Mouse (Mus musculus) gastrocnemius, postnatal 4 days (tissue): Measurements from ENCODE around the gene Stag1. TPM values are rescaled to one million over a fixed set of nuclear protein-coding genes. Genes with fewer than 3 reads are reported as not detected.

Experiments used
- DNase-seq, 2 experiments: peaks; one replicate each; pipeline ENCODE4 v3.0.0; 2021 to 2022; ENCODE audit warnings: low spot score in 2 of 2, mixed read lengths in 2 of 2
- total RNA-seq, 2 experiments: library from RNA; stranded (reverse); gene quantifications; 2 replicates each; pipeline ENCODE4 v1.2.3; 2021

Stag1 gene
- total RNA-seq, 2 experiments from 2014 or later: 59.5 to 67.5 TPM

GRCm38 (mm10) chr9:100603156-100603555 is 5.6 kb downstream of the Stag1 start:
- DNase-seq: no peak

- DNase-seq: no peak
These were observed 7.9 kb downstream of the Stag1 start for GRCm38 (mm10) chr9:100605522-100605921.

- DNase-seq: peak in 1 of 2 experiments; percentile 23
These were observed 8.5 kb downstream of the Stag1 start for GRCm38 (mm10) chr9:100605985-100606554.

- no peak for DNase-seq
These were observed 16.0 kb downstream of the Stag1 start for GRCm38 (mm10) chr9:100613501-100614071.

GRCm38 (mm10) chr9:100616947-100617346 is 19.3 kb downstream of the Stag1 start:
- DNase-seq: peak in 1 of 2 experiments; percentile 47

- DNase-seq: no peak
These were observed 28.7 kb downstream of the Stag1 start for GRCm38 (mm10) chr9:100626258-100626657.

- no peak for DNase-seq
These were observed 43.2 kb downstream of the Stag1 start for GRCm38 (mm10) chr9:100640754-100641153.

GRCm38 (mm10) chr9:100641391-100642085 is 43.9 kb downstream of the Stag1 start:
- DNase-seq: no peak

GRCm38 (mm10) chr9:100642186-100642839 is 44.7 kb downstream of the Stag1 start:
- peak in 1 of 2 experiments; percentile 19 for DNase-seq

GRCm38 (mm10) chr9:100642840-100643697 is 45.5 kb downstream of the Stag1 start:
- peak; percentile 99 to 100 for DNase-seq

GRCm38 (mm10) chr9:100644071-100644771 is 46.6 kb downstream of the Stag1 start:
- peak; percentile 57 to 76 for DNase-seq

- DNase-seq: no peak
These were observed 47.7 kb downstream of the Stag1 start for GRCm38 (mm10) chr9:100645026-100645940.

GRCm38 (mm10) chr9:100646276-100646675 is 48.7 kb downstream of the Stag1 start:
- DNase-seq: no peak

GRCm38 (mm10) chr9:100647774-100648323 is 50.3 kb downstream of the Stag1 start:
- no peak for DNase-seq

- DNase-seq: no peak
These were observed 56.5 kb downstream of the Stag1 start for GRCm38 (mm10) chr9:100654104-100654503.

- no peak for DNase-seq
These were observed 58.5 kb downstream of the Stag1 start for GRCm38 (mm10) chr9:100656058-100656457.

- DNase-seq: no peak
These were observed 63.0 kb downstream of the Stag1 start for GRCm38 (mm10) chr9:100660587-100660986.

GRCm38 (mm10) chr9:100663473-100664134 is 66.0 kb downstream of the Stag1 start:
- no peak for DNase-seq
